Mouse (Mus musculus): ENCODE measurements around the gene Fam120c.

DNA sequence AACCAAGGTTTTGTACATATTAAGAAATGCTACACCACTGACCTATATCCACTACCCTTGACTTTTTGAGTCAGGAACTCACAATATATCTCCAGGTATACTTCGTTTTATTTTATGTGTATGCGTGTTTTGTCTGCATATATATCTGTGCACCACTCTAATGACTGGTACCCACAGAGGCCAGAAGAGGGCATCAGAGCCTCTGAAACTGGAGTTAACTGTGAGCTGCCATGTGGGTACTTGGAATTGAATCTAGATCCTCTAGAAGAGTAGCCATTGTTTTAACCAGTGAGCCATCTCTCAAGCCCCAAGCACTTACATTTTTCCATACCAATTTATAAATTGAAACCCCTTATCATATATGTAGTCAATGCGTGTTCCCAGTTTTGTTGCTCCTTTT is 144.2 kb downstream of the Fam120c start:
- TF ChIP-seq CTCF (IDR thresholded peaks at IDR 0.05; ENCODE audit: low read depth, low read length) = no peak
- TF ChIP-seq POLR2A (IDR thresholded peaks at IDR 0.05; ENCODE audit: insufficient read depth, low read length) = no peak
